Mouse (Mus musculus): ENCODE data around the gene Lars2.
"Not testable (repeated sequence)": the region's sequence is repeated elsewhere in the genome, so short reads cannot be mapped to it uniquely, and the experiment has no call there.

Gene Lars2

GRCm38 (mm10) chr9:123366708-123367385, at the start of gene Lars2:
Lars2 (plus strand) TSS chr9:123366927.
- peak; percentile 97 for DNase-seq

GRCm38 (mm10) chr9:123326106-123326505, 40.6 kb upstream of the Lars2 start:
- DNase-seq, result peak; percentile 54

- DNase-seq, result no peak
Measured at GRCm38 (mm10) chr9:123328336-123328735, 38.4 kb upstream of the Lars2 start.

- no peak for DNase-seq
Measured at GRCm38 (mm10) chr9:123329831-123330230, 36.9 kb upstream of the Lars2 start.

- not testable (repeated sequence) for DNase-seq
Measured at GRCm38 (mm10) chr9:123330271-123330670, 36.5 kb upstream of the Lars2 start.

GRCm38 (mm10) chr9:123333479-123333878, 33.2 kb upstream of the Lars2 start:
- DNase-seq, result no peak

- no peak for DNase-seq
Measured at GRCm38 (mm10) chr9:123335044-123335670, 31.6 kb upstream of the Lars2 start.

GRCm38 (mm10) chr9:123339651-123340144, 27.0 kb upstream of the Lars2 start:
- DNase-seq, result no peak

GRCm38 (mm10) chr9:123341256-123341655, 25.5 kb upstream of the Lars2 start:
- no peak for DNase-seq

GRCm38 (mm10) chr9:123343069-123343468, 23.7 kb upstream of the Lars2 start:
- no peak for DNase-seq

- not testable (repeated sequence) for DNase-seq
Measured at GRCm38 (mm10) chr9:123349286-123349685, 17.4 kb upstream of the Lars2 start.

- DNase-seq, result no peak
Measured at GRCm38 (mm10) chr9:123359981-123360380, 6.7 kb upstream of the Lars2 start.

- DNase-seq, result no peak
Measured at GRCm38 (mm10) chr9:123365353-123365752, 1.4 kb upstream of the Lars2 start.

GRCm38 (mm10) chr9:123365942-123366707, 602 bp upstream of the Lars2 start:
- peak; percentile 29 for DNase-seq

GRCm38 (mm10) chr9:123367636-123368035, 909 bp downstream of the Lars2 start:
- DNase-seq, result no peak

GRCm38 (mm10) chr9:123382399-123382798, 15.7 kb downstream of the Lars2 start:
- no peak for DNase-seq

- peak; percentile 38 for DNase-seq
Measured at GRCm38 (mm10) chr9:123384696-123385095, 18.0 kb downstream of the Lars2 start.

- no peak for DNase-seq
Measured at GRCm38 (mm10) chr9:123385352-123386198, 18.8 kb downstream of the Lars2 start.

GRCm38 (mm10) chr9:123386347-123386746, 19.6 kb downstream of the Lars2 start:
- no peak for DNase-seq

GRCm38 (mm10) chr9:123388087-123389007, 21.6 kb downstream of the Lars2 start:
- DNase-seq, result not testable (repeated sequence)

GRCm38 (mm10) chr9:123391140-123391849, 24.6 kb downstream of the Lars2 start:
- DNase-seq, result no peak
